Mouse (Mus musculus): ENCODE data around the gene Stk39.

The Stk39 gene

GRCm38 (mm10) chr2:68431024-68431962, 40.8 kb downstream of the Stk39 start:
- in situ Hi-C loops (cut with MboI; ENCODE audit: low pct_unique_long_range_greater_than_20kb in 1 of 2, low sequenced_read_pairs in 2 of 2, unreplicated experiment in 1 of 2) = no loop called here

GRCm38 (mm10) chr2:68430493-68430892, 41.6 kb downstream of the Stk39 start:
- in situ Hi-C loops (cut with MboI; ENCODE audit: low pct_unique_long_range_greater_than_20kb in 1 of 2, low sequenced_read_pairs in 2 of 2, unreplicated experiment in 1 of 2) = no loop called here

GRCm38 (mm10) chr2:68429436-68429835, 42.6 kb downstream of the Stk39 start:
- in situ Hi-C loops (cut with MboI; ENCODE audit: low pct_unique_long_range_greater_than_20kb in 1 of 2, low sequenced_read_pairs in 2 of 2, unreplicated experiment in 1 of 2) = no loop called here

GRCm38 (mm10) chr2:68426977-68427577, 45.0 kb downstream of the Stk39 start:
- in situ Hi-C loops (cut with MboI; ENCODE audit: low pct_unique_long_range_greater_than_20kb in 1 of 2, low sequenced_read_pairs in 2 of 2, unreplicated experiment in 1 of 2) = no loop called here

- in situ Hi-C loops (cut with MboI; ENCODE audit: low pct_unique_long_range_greater_than_20kb in 1 of 2, low sequenced_read_pairs in 2 of 2, unreplicated experiment in 1 of 2) = no loop called here
Observed at GRCm38 (mm10) chr2:68426074-68426473, 46.0 kb downstream of the Stk39 start.

- in situ Hi-C loops (cut with MboI; ENCODE audit: low pct_unique_long_range_greater_than_20kb in 1 of 2, low sequenced_read_pairs in 2 of 2, unreplicated experiment in 1 of 2) = no loop called here
Observed at GRCm38 (mm10) chr2:68421002-68421401, 51.1 kb downstream of the Stk39 start.

- in situ Hi-C loops (cut with MboI; ENCODE audit: low pct_unique_long_range_greater_than_20kb in 1 of 2, low sequenced_read_pairs in 2 of 2, unreplicated experiment in 1 of 2) = no loop called here
Observed at GRCm38 (mm10) chr2:68420223-68420622, 51.8 kb downstream of the Stk39 start.

GRCm38 (mm10) chr2:68419746-68420145, 52.3 kb downstream of the Stk39 start:
- in situ Hi-C loops (cut with MboI; ENCODE audit: low pct_unique_long_range_greater_than_20kb in 1 of 2, low sequenced_read_pairs in 2 of 2, unreplicated experiment in 1 of 2) = no loop called here

- in situ Hi-C loops (cut with MboI; ENCODE audit: low pct_unique_long_range_greater_than_20kb in 1 of 2, low sequenced_read_pairs in 2 of 2, unreplicated experiment in 1 of 2) = no loop called here
Observed at GRCm38 (mm10) chr2:68419165-68419564, 52.9 kb downstream of the Stk39 start.

- in situ Hi-C loops (cut with MboI; ENCODE audit: low pct_unique_long_range_greater_than_20kb in 1 of 2, low sequenced_read_pairs in 2 of 2, unreplicated experiment in 1 of 2) = no loop called here
Observed at GRCm38 (mm10) chr2:68417081-68417480, 55.0 kb downstream of the Stk39 start.

GRCm38 (mm10) chr2:68415691-68416090, 56.4 kb downstream of the Stk39 start:
- in situ Hi-C loops (cut with MboI; ENCODE audit: low pct_unique_long_range_greater_than_20kb in 1 of 2, low sequenced_read_pairs in 2 of 2, unreplicated experiment in 1 of 2) = no loop called here

GRCm38 (mm10) chr2:68412149-68412548, 59.9 kb downstream of the Stk39 start:
- in situ Hi-C loops (cut with MboI; ENCODE audit: low pct_unique_long_range_greater_than_20kb in 1 of 2, low sequenced_read_pairs in 2 of 2, unreplicated experiment in 1 of 2) = no loop called here

GRCm38 (mm10) chr2:68411201-68411600, 60.9 kb downstream of the Stk39 start:
- in situ Hi-C loops (cut with MboI; ENCODE audit: low pct_unique_long_range_greater_than_20kb in 1 of 2, low sequenced_read_pairs in 2 of 2, unreplicated experiment in 1 of 2) = no loop called here

- in situ Hi-C loops (cut with MboI; ENCODE audit: low pct_unique_long_range_greater_than_20kb in 1 of 2, low sequenced_read_pairs in 2 of 2, unreplicated experiment in 1 of 2) = no loop called here
Observed at GRCm38 (mm10) chr2:68409640-68410215, 62.3 kb downstream of the Stk39 start.

- in situ Hi-C loops (cut with MboI; ENCODE audit: low pct_unique_long_range_greater_than_20kb in 1 of 2, low sequenced_read_pairs in 2 of 2, unreplicated experiment in 1 of 2) = no loop called here
Observed at GRCm38 (mm10) chr2:68408271-68408980, 63.6 kb downstream of the Stk39 start.

GRCm38 (mm10) chr2:68407179-68407950, 64.7 kb downstream of the Stk39 start:
- in situ Hi-C loops (cut with MboI; ENCODE audit: low pct_unique_long_range_greater_than_20kb in 1 of 2, low sequenced_read_pairs in 2 of 2, unreplicated experiment in 1 of 2) = no loop called here

- in situ Hi-C loops (cut with MboI; ENCODE audit: low pct_unique_long_range_greater_than_20kb in 1 of 2, low sequenced_read_pairs in 2 of 2, unreplicated experiment in 1 of 2) = no loop called here
Observed at GRCm38 (mm10) chr2:68406571-68407074, 65.4 kb downstream of the Stk39 start.

- in situ Hi-C loops (cut with MboI; ENCODE audit: low pct_unique_long_range_greater_than_20kb in 1 of 2, low sequenced_read_pairs in 2 of 2, unreplicated experiment in 1 of 2) = no loop called here
Observed at GRCm38 (mm10) chr2:68405163-68405715, 66.8 kb downstream of the Stk39 start.
